Mouse (Mus musculus) heart, embryonic 11.5 days (tissue): ENCODE measurements around the gene Smg7. TPM values are rescaled to one million over a fixed set of nuclear protein-coding genes. Genes with fewer than 3 reads are reported as not detected.

Experiments
- ATAC-seq: fragments of 200-750 bp; cut with Nextera tagmentation; replicated peaks from 2 replicates; pipeline ENCODE4 v1.8.0; 2017; ENCODE audit warnings: moderate library complexity; ENCODE audit not compliant: insufficient number of reproducible peaks, low FRiP score, low TSS enrichment
- H3K27ac ChIP-seq: fragments of 300-500 bp; sonication (generic); 2 replicates; pipeline ENCODE4 v1.5.1; 2014; ENCODE audit warnings: mild to moderate bottlenecking, low read depth, low read length
- H3K27me3 ChIP-seq: fragments of 300-500 bp; sonication (generic); 2 replicates; pipeline ENCODE4 v1.6.1; 2014; ENCODE audit warnings: mild to moderate bottlenecking, low read length, mixed read lengths; ENCODE audit not compliant: control insufficient read depth, insufficient read depth
- H3K36me3 ChIP-seq: fragments of 300-500 bp; sonication (generic); 2 replicates; pipeline ENCODE4 v1.6.1; 2014; ENCODE audit warnings: mild to moderate bottlenecking, low read length, moderate library complexity, mixed read lengths; ENCODE audit not compliant: control insufficient read depth, insufficient read depth
- H3K4me1 ChIP-seq: fragments of 300-500 bp; sonication (generic); 2 replicates; pipeline ENCODE4 v1.6.1; 2014; ENCODE audit warnings: low read length; ENCODE audit not compliant: control insufficient read depth, insufficient read depth
- H3K4me2 ChIP-seq: fragments of 300-500 bp; sonication (generic); 2 replicates; pipeline ENCODE4 v1.6.1; 2014; ENCODE audit warnings: mild to moderate bottlenecking, moderate library complexity
- H3K4me3 ChIP-seq: fragments of 300-500 bp; sonication (generic); 2 replicates; pipeline ENCODE4 v1.5.1; 2014; ENCODE audit warnings: low read depth, low read length
- H3K9ac ChIP-seq: fragments of 300-500 bp; sonication (generic); 2 replicates; pipeline ENCODE4 v1.6.1; 2014; ENCODE audit warnings: mild to moderate bottlenecking, low read depth, low read length, moderate library complexity
- H3K9me3 ChIP-seq: fragments of 300-500 bp; sonication (generic); replicated peaks from 2 replicates; pipeline ENCODE4 v1.6.1; 2016; ENCODE audit warnings: low read length; ENCODE audit not compliant: control insufficient read depth
- WGBS: fragments of 180-500 bp; shearing (Covaris S2); extraction: QIAGEN DNeasy Blood & Tissue Kit; methylation state at CpG from one replicate; pipeline ENCODE4 v1.1.7; 2014; ENCODE audit not compliant: insufficient replicate concordance; 5-methylcytosine and 5-hydroxymethylcytosine counted together
- polyA plus RNA-seq: library from polyadenylated mRNA; unstranded; fragments of >200 nt; fragmentation: Nextera tagmentation; extraction: Ambion mirVana; gene quantifications from 2 replicates; pipeline ENCODE4 v1.2.1, GENCODE M21; 2014

The Smg7 gene
- polyA plus RNA-seq, 1 experiment from 2014 or later = 31.6 TPM

DNA sequence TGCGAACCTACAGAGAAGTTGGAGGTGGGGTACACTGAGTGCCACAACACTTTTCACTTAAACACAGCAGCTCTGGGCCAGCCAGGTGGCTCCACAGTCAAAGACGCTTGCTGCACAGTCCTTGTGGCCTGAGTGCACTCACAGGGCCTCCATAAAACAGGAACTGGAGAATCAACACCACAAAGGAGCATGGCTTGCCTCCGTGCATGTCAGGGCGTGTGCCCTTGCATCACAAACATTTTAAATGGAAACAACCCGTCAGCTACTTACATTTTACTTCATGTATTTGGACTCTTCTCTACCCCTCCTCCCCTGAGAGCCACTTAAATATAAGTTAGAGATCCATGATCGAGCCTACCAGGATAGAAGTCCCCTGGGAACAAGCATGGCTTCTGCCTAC, 70.1 kb downstream of the Smg7 start:
- 85% methylated on average over 6 of the region's 6 CpGs for WGBS

DNA sequence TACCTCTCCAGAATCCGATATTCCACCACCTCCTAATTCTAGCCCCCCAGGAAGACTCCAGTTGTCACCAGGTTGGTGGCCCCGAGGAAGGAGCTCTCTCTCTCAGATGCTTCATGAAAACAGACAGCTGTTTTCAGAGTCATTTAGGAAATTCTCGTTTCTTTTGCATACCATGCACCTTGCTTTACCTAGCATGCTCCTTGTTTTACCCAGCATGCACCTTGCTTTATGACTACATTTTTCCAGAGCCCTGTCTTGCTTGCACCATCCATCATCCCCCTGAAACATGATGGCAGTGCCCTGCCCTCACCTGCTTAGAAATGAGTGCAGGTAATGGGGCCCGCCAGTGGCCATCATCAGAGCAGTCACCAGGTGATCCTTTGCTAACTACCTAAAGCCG, 70.8 kb downstream of the Smg7 start:
- Histone ChIP-seq H3K27ac (no peak overlapping the region), H3K27me3 (no peaks in the 10 kb centered on the region), H3K9ac (no peak overlapping the region), H3K36me3 (no peaks in the 10 kb centered on the region), H3K4me3 (no peak overlapping the region), H3K4me2 (no peak overlapping the region), H3K9me3 (no peaks in the 10 kb centered on the region), H3K4me1 (no peaks in the 10 kb centered on the region)
- 80% methylated on average over 5 of the region's 5 CpGs for WGBS
- no peak for ATAC-seq

More for the DNA sequence above, 70.1 kb downstream of the Smg7 start:
- H3K36me3 ChIP-seq = peaks cover 4% of the 10 kb centered on the region
- H3K9me3 ChIP-seq = no peaks in the 10 kb centered on the region
- H3K27me3 ChIP-seq = no peaks in the 10 kb centered on the region
- no peak overlapping the region for H3K27ac ChIP-seq
- ATAC-seq = no peak
- H3K4me1 ChIP-seq = no peaks in the 10 kb centered on the region
- no peak overlapping the region for H3K4me3 ChIP-seq
- no peak overlapping the region for H3K9ac ChIP-seq
- no peak overlapping the region for H3K4me2 ChIP-seq

DNA sequence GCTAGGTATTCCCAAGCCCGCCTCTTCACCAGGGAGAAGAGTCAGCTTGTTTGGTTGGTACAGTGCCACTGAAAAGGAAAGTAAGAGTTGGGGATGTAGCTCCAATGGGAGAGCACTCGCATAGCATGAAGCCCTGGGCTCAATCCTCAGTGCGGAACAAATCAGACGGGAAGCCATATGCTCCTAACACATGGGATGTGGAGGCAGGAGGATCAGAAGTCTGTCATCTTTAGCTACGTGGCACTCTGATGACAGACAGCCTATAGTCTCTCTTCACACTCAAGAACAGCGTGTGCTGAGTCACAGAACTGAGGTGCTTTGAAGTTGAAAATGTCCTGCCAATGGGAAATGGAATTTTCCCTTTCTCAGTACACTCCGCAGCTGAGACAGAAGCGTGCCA, 71.4 kb downstream of the Smg7 start:
- ATAC-seq = no peak
- Histone ChIP-seq H3K27me3 (no peaks in the 10 kb centered on the region), H3K4me3 (no peak overlapping the region), H3K36me3 (no peaks in the 10 kb centered on the region), H3K27ac (no peak overlapping the region), H3K9ac (no peak overlapping the region), H3K4me1 (no peaks in the 10 kb centered on the region), H3K4me2 (no peak overlapping the region), H3K9me3 (no peaks in the 10 kb centered on the region)
- 80% methylated on average over 8 of the region's 8 CpGs for WGBS

DNA sequence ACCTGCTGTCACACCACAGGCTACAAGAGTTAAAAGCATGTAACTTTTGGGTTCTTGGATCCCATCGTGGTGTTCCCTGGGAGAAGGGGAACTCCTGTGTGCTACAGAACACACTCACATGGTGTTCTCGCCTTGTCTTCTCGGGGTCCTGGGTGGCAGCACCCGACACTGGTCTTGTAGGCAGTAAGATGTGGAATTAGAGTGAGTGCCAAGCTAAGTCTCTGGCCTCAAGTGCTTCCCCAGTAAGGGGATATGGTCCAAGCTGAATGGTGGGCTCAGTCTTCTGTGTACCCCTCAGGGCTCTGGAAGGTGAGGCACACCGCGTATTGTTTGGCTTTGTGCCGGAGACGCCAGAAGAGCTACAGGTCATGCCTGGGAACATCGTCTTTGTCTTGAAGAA, 72.4 kb downstream of the Smg7 start:
- Histone ChIP-seq H3K4me3 (no peak overlapping the region), H3K9me3 (no peaks in the 10 kb centered on the region), H3K27ac (no peak overlapping the region), H3K4me2 (no peak overlapping the region), H3K4me1 (no peaks in the 10 kb centered on the region), H3K36me3 (no peaks in the 10 kb centered on the region), H3K27me3 (no peaks in the 10 kb centered on the region), H3K9ac (no peak overlapping the region)
- 88% methylated on average over 9 of the region's 9 CpGs for WGBS
- ATAC-seq = no peak

DNA sequence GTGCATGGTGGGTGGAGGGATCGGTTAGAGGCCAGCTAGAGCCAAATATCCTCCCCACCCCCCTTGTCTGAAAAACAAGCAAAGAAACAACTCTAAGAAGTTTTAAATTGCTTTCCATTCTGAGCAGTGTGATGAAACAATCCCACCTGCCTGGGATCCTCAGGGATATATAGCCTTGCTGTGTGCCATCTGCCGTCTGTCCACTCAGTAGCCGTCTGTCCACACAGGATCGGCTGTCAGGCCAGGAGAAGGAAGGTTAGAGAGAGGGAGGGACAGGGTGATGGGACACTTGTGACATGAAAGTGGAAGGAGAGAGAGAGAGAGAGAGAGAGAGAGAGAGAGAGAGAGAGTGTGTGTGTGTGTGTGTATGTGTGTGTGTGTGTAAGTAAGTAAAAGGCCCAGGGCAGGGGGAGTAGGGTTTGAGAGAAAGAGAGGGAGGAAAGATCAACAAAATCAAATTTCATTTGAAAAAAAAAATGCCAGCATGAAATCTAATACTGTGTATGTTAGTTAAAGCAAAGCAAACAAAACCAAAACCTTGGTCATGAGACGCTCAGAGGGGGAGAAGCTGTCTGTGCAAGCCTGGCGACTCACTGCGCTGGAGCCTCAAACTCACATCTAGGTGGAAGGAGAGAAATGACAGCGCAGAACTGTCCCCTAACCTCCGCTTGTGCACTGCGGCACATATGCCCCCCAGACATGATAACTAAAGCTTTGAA, 73.7 kb downstream of the Smg7 start:
- Histone ChIP-seq H3K9ac (no peak overlapping the region), H3K36me3 (no peaks in the 10 kb centered on the region), H3K4me3 (no peak overlapping the region), H3K27me3 (no peaks in the 10 kb centered on the region), H3K27ac (no peak overlapping the region), H3K4me2 (no peak overlapping the region), H3K4me1 (no peaks in the 10 kb centered on the region), H3K9me3 (no peaks in the 10 kb centered on the region)
- no peak for ATAC-seq
- WGBS = 76% methylated on average over 10 of the region's 10 CpGs

DNA sequence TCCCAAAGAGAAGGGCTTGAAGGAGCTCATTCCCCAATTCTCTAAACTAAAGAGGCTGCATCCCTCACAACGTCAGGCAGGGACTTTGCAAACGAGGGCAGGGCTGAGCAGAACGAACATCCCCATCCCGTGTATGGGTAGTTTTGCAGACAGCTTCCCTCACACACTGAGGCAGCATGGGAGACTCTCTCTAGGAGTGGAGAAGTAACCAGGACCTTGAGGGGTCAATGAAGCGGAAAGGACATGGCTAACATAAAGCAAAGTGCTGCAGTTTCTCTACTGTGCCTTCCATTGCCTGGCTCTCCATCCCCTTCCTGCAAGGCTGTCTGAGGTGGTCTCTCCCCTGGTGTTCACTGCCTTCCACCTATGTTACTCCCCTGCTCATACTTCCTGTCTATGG, 74.3 kb downstream of the Smg7 start:
- H3K9me3 ChIP-seq = no peaks in the 10 kb centered on the region
- no peak overlapping the region for H3K9ac ChIP-seq
- no peak overlapping the region for H3K4me3 ChIP-seq
- ATAC-seq = no peak
- WGBS = 65% methylated on average over 5 of the region's 5 CpGs
- H3K36me3 ChIP-seq = no peaks in the 10 kb centered on the region
- no peaks in the 10 kb centered on the region for H3K27me3 ChIP-seq
- H3K4me1 ChIP-seq = no peaks in the 10 kb centered on the region
- no peak overlapping the region for H3K27ac ChIP-seq
- H3K4me2 ChIP-seq = no peak overlapping the region

DNA sequence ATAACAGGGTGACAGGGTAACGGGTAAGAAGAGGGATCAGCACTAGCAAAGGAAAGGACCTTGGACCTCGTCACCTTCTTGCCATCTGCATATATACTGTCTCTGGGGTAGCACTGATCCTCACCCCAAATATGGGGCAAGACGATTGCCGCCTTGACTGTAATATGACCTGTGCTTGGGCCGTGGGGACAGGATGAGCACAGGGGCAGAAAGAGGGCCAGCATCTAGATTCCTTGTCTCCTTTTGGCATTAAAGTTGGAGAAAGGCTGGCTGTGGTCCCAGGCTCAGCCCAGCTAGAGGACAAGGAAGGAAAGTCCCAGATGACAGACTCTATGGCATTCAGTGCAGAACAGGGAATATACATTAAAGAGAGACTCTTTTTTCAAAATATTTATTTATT, 76.0 kb downstream of the Smg7 start:
- H3K27ac ChIP-seq = no peak overlapping the region
- H3K9me3 ChIP-seq = no peaks in the 10 kb centered on the region
- no peak for ATAC-seq
- H3K4me1 ChIP-seq = no peaks in the 10 kb centered on the region
- H3K36me3 ChIP-seq = no peaks in the 10 kb centered on the region
- no peak overlapping the region for H3K4me2 ChIP-seq
- no peak overlapping the region for H3K9ac ChIP-seq
- 77% methylated on average over 5 of the region's 5 CpGs for WGBS
- H3K27me3 ChIP-seq = no peaks in the 10 kb centered on the region
- H3K4me3 ChIP-seq = no peak overlapping the region

DNA sequence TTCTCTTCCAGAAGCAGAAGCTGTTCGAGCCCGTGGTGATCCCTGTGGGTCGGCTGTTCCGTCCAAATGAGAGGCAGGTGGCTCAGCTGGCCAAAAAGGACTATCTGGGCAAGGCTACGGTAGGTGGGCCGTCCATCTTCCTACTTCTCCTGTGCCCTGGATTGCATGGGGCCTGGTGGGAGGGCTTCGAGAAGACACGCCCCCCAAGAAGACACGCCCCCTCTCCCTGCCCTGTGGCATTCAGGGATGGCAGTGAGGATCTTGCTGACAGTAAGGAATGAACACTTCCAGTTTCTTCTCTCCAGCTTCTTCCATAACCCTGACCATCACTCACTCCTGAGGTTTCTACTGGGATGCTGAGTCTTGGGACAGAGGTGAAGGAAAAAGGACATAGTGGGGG, 78.2 kb downstream of the Smg7 start:
- Histone ChIP-seq H3K9me3 (no peaks in the 10 kb centered on the region), H3K27me3 (no peaks in the 10 kb centered on the region), H3K4me2 (no peak overlapping the region), H3K27ac (no peak overlapping the region), H3K36me3 (no peaks in the 10 kb centered on the region), H3K9ac (no peak overlapping the region), H3K4me1 (no peaks in the 10 kb centered on the region), H3K4me3 (no peak overlapping the region)
- 64% methylated on average over 9 of the region's 9 CpGs for WGBS
- ATAC-seq = no peak

DNA sequence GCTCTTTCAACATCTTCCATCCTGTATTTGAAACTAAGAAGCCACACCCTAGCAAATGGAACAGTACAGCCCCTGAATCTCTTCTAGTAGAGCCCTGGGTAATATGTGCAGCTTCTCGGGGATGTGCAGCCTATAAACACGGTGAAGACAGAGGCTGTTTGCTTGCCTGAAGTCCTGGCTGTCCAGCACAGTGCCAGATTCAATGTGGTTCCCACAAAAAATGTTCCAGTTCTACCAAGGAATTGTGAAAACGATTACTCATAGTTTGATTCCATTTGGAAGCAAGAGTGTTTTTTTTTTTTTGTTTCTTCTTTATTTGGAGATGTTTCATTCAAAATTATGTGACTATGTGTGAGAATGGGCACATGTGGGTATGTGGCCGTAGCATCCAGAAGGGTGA, 80.7 kb downstream of the Smg7 start:
- Histone ChIP-seq H3K36me3 (no peaks in the 10 kb centered on the region), H3K27me3 (no peaks in the 10 kb centered on the region), H3K4me3 (no peak overlapping the region), H3K4me2 (no peak overlapping the region), H3K27ac (no peak overlapping the region), H3K9me3 (no peaks in the 10 kb centered on the region), H3K4me1 (0 out of 2 replicates have a peak, but pooled peaks cover under 1% of the 10 kb centered on the region), H3K9ac (no peak overlapping the region)
- no peak for ATAC-seq
- 80% methylated on average over 4 of the region's 4 CpGs for WGBS
